Mouse (Mus musculus): Measurements from ENCODE around the gene 3110009E18Rik. TPM values are rescaled to one million over a fixed set of nuclear protein-coding genes. Genes with fewer than 3 reads are reported as not detected.
A peak's percentile ranks its signal among the peaks of the same experiment; 100 is the strongest.

Gene 3110009E18Rik
- polyA plus RNA-seq, 1 experiment from 2014 or later: 12.8 TPM

DNA sequence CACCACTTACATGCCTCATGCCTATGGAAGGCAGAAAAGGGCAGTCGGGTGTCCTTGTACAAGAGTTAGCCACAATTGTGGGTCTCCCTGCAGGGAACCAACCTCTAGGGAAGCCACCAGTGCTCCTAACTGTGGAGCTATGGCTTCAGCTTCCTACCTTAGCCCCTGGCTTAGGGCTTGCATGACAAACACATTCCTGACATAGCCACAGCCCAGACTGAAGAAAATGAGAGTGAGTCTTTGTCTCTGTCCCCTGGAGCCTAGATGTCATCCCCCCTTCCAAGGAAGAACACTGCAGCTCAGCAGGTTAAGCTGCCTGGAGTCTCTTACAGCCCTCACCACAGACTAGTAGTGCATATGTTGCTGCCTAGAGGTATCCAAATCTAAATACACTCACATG lies 83.8 kb downstream of the 3110009E18Rik start:
- WGBS (ENCODE audit: insufficient replicate concordance): 67% methylated on average over 1 of the region's 1 CpGs
- Histone ChIP-seq H3K4me2 (no peak overlapping the region), H3K27me3 (replicated peaks) (peaks cover 9% of the 10 kb centered on the region; the same call in 1 of the 2 replicates), H3K9me3 (replicated peaks) (no peaks in the 10 kb centered on the region), H3K4me3 (no peak overlapping the region), H3K4me1 (no peaks in the 10 kb centered on the region), H3K36me3 (no peaks in the 10 kb centered on the region), H3K27ac (no peak overlapping the region), H3K9ac (no peak overlapping the region)
- no peak for ATAC-seq

- Histone ChIP-seq H3K9ac (no peak overlapping the region), H3K4me1 (no peaks in the 10 kb centered on the region), H3K27ac (no peak overlapping the region), H3K9me3 (replicated peaks) (no peaks in the 10 kb centered on the region), H3K4me3 (no peak overlapping the region), H3K27me3 (replicated peaks) (peaks cover 2% of the 10 kb centered on the region; the same call in 1 of the 2 replicates), H3K36me3 (no peaks in the 10 kb centered on the region), H3K4me2 (no peak overlapping the region)
- 65% methylated on average over 6 of the region's 6 CpGs for WGBS (ENCODE audit: insufficient replicate concordance)
- no peak for ATAC-seq
These were observed 86.6 kb downstream of the 3110009E18Rik start for GRCm38 (mm10) chr1:120207568-120207967.

DNA sequence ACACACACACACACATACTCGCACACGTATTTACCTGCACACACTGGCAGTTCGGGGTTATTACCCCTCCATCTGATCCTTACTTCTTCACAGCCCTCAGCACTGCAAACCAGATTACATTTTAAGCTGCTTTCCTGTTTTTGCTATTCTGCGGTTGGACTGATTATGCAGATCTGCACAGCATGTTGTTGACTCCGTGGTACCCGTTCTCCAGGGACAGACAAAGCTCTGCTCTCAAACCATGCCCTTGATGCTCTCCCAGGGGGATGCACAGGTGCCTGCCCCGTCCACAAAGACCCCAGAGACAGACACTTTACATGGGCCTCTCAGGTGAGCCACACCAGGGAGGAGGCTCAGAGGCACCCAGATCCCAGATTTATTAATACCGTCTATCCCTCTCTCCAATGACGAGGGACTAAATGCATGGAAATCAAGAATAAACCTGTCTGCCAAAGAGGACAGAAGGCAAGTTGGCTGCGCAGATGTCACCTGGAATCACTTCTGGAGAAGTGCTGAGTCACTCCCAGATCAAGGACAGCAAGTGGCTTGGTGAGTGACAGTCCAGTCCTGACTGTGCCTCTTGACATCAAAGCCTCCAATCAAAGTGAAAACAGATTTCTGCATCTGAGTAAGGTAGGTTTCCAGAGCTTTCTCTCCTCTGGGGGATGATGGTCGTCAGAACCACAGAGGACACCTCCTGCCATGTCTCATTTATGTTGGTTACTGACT lies 87.7 kb downstream of the 3110009E18Rik start:
- Histone ChIP-seq H3K9me3 (replicated peaks) (no peaks in the 10 kb centered on the region), H3K9ac (no peak overlapping the region), H3K36me3 (no peaks in the 10 kb centered on the region), H3K27ac (no peak overlapping the region), H3K27me3 (replicated peaks) (no peaks in the 10 kb centered on the region), H3K4me2 (no peak overlapping the region), H3K4me3 (no peak overlapping the region), H3K4me1 (no peaks in the 10 kb centered on the region)
- 65% methylated on average over 11 of the region's 11 CpGs for WGBS (ENCODE audit: insufficient replicate concordance)
- no peak for ATAC-seq

- no peaks in the 10 kb centered on the region for H3K4me1 ChIP-seq
- H3K4me2 ChIP-seq: no peak overlapping the region
- no peak overlapping the region for H3K27ac ChIP-seq
- no peak overlapping the region for H3K4me3 ChIP-seq
- H3K27me3 ChIP-seq (replicated peaks): no peaks in the 10 kb centered on the region
- no peaks in the 10 kb centered on the region for H3K9me3 ChIP-seq (replicated peaks)
- no peak for ATAC-seq
- no peak overlapping the region for H3K9ac ChIP-seq
- WGBS (ENCODE audit: insufficient replicate concordance): 73% methylated on average over 6 of the region's 6 CpGs
- H3K36me3 ChIP-seq: peaks cover 14% of the 10 kb centered on the region
These were observed 99.9 kb downstream of the 3110009E18Rik start for GRCm38 (mm10) chr1:120220841-120221240.

DNA sequence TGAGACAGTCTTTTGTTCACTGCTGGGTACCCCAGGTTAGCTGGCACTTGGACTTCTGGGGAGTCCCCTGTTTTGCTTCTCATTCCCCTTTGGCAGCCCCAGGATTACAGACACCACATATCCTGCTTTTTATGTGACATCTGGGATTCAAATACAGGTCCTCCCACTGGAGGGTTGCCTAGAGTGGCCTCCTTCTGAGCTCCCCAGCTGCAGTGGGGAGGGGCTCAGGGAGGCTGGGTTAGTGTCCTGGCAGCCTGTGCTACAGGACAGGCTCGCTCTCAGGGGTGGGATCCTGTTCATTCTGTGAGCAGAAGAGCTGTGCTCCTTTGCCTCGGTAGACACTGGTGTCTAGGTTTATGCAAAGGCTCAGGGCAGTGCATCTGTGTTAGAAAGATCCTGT lies 100.3 kb downstream of the 3110009E18Rik start:
- Histone ChIP-seq H3K27me3 (replicated peaks) (no peaks in the 10 kb centered on the region), H3K4me2 (no peak overlapping the region), H3K27ac (no peak overlapping the region), H3K4me1 (no peaks in the 10 kb centered on the region), H3K4me3 (no peak overlapping the region), H3K9me3 (replicated peaks) (no peaks in the 10 kb centered on the region), H3K36me3 (peaks cover 18% of the 10 kb centered on the region), H3K9ac (no peak overlapping the region)
- WGBS (ENCODE audit: insufficient replicate concordance): 54% methylated on average over 2 of the region's 2 CpGs
- 0 out of 2 replicates have a peak, but pooled peaks have one; percentile 8 for ATAC-seq

GRCm38 (mm10) chr1:120223613-120224012 lies 102.6 kb downstream of the 3110009E18Rik start:
- Histone ChIP-seq H3K27ac (no peak overlapping the region), H3K4me3 (no peak overlapping the region), H3K9me3 (replicated peaks) (no peaks in the 10 kb centered on the region), H3K27me3 (replicated peaks) (no peaks in the 10 kb centered on the region), H3K36me3 (peaks cover 40% of the 10 kb centered on the region), H3K4me2 (no peak overlapping the region), H3K4me1 (no peaks in the 10 kb centered on the region), H3K9ac (no peak overlapping the region)
- 82% methylated on average over 4 of the region's 4 CpGs for WGBS (ENCODE audit: insufficient replicate concordance)
- ATAC-seq: no peak

GRCm38 (mm10) chr1:120229723-120230471 lies 108.9 kb downstream of the 3110009E18Rik start:
- no peak for ATAC-seq
- Histone ChIP-seq H3K27me3 (replicated peaks) (no peaks in the 10 kb centered on the region), H3K27ac (no peak overlapping the region), H3K4me2 (no peak overlapping the region), H3K4me3 (no peak overlapping the region), H3K9me3 (replicated peaks) (no peaks in the 10 kb centered on the region), H3K4me1 (peaks cover 29% of the 10 kb centered on the region), H3K36me3 (peaks cover 93% of the 10 kb centered on the region), H3K9ac (no peak overlapping the region)
- 80% methylated on average over 10 of the region's 10 CpGs for WGBS (ENCODE audit: insufficient replicate concordance)

GRCm38 (mm10) chr1:120231334-120231733 lies 110.3 kb downstream of the 3110009E18Rik start:
- ATAC-seq: peak; percentile 90

GRCm38 (mm10) chr1:120232170-120232569 lies 111.2 kb downstream of the 3110009E18Rik start:
- 77% methylated on average over 6 of the region's 6 CpGs for WGBS (ENCODE audit: insufficient replicate concordance)
- peaks cover 93% of the 10 kb centered on the region for H3K36me3 ChIP-seq
- no peak for ATAC-seq
- H3K4me1 ChIP-seq: peaks cover 29% of the 10 kb centered on the region
- H3K9ac ChIP-seq: 0 out of 2 replicates have a peak overlapping the region, but pooled peaks have one; percentile 40
- peak overlapping the region; percentile 38 for H3K4me2 ChIP-seq
- H3K27ac ChIP-seq: peak overlapping the region; percentile 64
- H3K9me3 ChIP-seq (replicated peaks): no peaks in the 10 kb centered on the region
- no peak overlapping the region for H3K4me3 ChIP-seq
- no peaks in the 10 kb centered on the region for H3K27me3 ChIP-seq (replicated peaks)

More at GRCm38 (mm10) chr1:120231334-120231733, 110.3 kb downstream of the 3110009E18Rik start:
- 7% methylated on average over 6 of the region's 6 CpGs for WGBS (ENCODE audit: insufficient replicate concordance)
- Histone ChIP-seq H3K4me1 (peaks cover 29% of the 10 kb centered on the region), H3K4me3 (no peak overlapping the region), H3K9ac (peak overlapping the region; percentile 40; the same call in 1 of the 2 replicates), H3K9me3 (replicated peaks) (no peaks in the 10 kb centered on the region), H3K36me3 (peaks cover 93% of the 10 kb centered on the region), H3K27ac (peak overlapping the region; percentile 64), H3K4me2 (peak overlapping the region; percentile 38), H3K27me3 (replicated peaks) (no peaks in the 10 kb centered on the region)

DNA sequence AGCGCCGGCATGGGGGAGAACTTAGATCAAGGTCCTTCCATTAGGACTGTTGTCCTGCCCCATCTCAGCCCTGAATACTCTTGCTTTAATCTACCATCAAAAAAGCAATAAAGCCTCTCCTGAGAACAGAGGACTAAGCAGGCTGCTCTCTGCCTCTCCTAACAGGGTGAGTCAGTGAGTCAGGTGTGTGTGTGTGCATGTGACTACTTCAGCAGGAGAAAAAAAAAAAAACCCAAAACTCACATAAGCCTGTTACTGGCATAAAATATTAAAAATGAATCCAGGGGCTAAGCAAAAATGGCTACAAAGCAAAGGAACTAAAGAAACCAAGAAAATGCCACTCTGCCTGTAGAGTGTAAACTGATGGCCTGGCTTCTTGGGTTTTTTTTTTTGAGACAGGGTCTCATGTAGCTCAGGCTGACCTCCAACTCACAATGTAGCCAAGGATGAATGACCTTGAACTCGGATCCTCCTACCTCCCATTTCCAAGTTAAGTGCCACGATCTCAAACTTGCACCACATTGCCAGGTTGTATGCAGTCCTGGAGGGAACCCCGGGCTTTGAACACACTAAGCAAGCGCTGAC lies 114.7 kb downstream of the 3110009E18Rik start:
- Histone ChIP-seq H3K27ac (no peak overlapping the region), H3K9me3 (replicated peaks) (no peaks in the 10 kb centered on the region), H3K27me3 (replicated peaks) (no peaks in the 10 kb centered on the region), H3K4me3 (no peak overlapping the region), H3K36me3 (peaks cover 93% of the 10 kb centered on the region), H3K9ac (no peak overlapping the region), H3K4me1 (peaks cover 22% of the 10 kb centered on the region), H3K4me2 (no peak overlapping the region)
- 90% methylated on average over 6 of the region's 6 CpGs for WGBS (ENCODE audit: insufficient replicate concordance)
- no peak for ATAC-seq

- no peak overlapping the region for H3K4me2 ChIP-seq
- H3K9me3 ChIP-seq (replicated peaks): no peaks in the 10 kb centered on the region
- H3K27me3 ChIP-seq (replicated peaks): no peaks in the 10 kb centered on the region
- no peak overlapping the region for H3K9ac ChIP-seq
- peaks cover 15% of the 10 kb centered on the region for H3K4me1 ChIP-seq
- peaks cover 96% of the 10 kb centered on the region for H3K36me3 ChIP-seq
- no peak overlapping the region for H3K27ac ChIP-seq
- 91% methylated on average over 14 of the region's 14 CpGs for WGBS (ENCODE audit: insufficient replicate concordance)
- ATAC-seq: no peak
- no peak overlapping the region for H3K4me3 ChIP-seq
These were observed 115.4 kb downstream of the 3110009E18Rik start for GRCm38 (mm10) chr1:120236424-120236823.

DNA sequence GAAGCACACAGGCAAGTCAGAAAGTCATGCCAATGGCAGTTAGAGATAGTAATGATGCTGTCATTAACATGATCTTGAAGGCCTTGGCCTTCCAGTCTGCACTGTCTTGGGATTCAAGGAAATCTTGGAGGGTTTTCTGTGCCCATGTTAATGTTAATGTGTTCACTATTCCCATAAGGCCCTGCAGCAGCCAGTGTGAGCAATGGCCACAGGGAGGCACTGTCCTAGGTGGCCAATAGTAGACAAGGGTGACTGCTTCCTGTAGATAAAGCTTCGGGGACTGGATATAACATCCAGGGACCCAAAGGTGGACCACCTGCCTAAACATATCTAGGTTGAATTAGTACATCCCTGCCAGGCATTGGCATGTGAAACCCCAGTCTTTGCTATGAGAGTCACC lies 116.1 kb downstream of the 3110009E18Rik start:
- ATAC-seq: no peak
- Histone ChIP-seq H3K4me3 (no peak overlapping the region), H3K4me1 (peaks cover 8% of the 10 kb centered on the region), H3K27ac (no peak overlapping the region), H3K36me3 (peaks cover 96% of the 10 kb centered on the region), H3K9ac (no peak overlapping the region), H3K9me3 (replicated peaks) (no peaks in the 10 kb centered on the region), H3K4me2 (no peak overlapping the region), H3K27me3 (replicated peaks) (no peaks in the 10 kb centered on the region)
- WGBS (ENCODE audit: insufficient replicate concordance): 41% methylated on average over 1 of the region's 1 CpGs
